Mouse (Mus musculus) stomach, postnatal 0 days (tissue): Measurements from ENCODE around the gene Ntm. TPM values are rescaled to one million over a fixed set of nuclear protein-coding genes. Genes with fewer than 3 reads are reported as not detected.

Experiments used
- ATAC-seq: fragments of 200-750 bp; cut with Nextera tagmentation; 2 replicates; pipeline ENCODE4 v1.8.0; 2017; ENCODE audit not compliant: low FRiP score, low TSS enrichment
- DNase-seq: peaks from one replicate; pipeline ENCODE4 v3.0.0-alpha.2; 2016; ENCODE audit warnings: low spot score
- H3K27ac ChIP-seq: fragments of 300-500 bp; sonication (generic); replicated peaks from 2 replicates; pipeline ENCODE4 v1.5.1; 2014; ENCODE audit warnings: mild to moderate bottlenecking, control low read depth
- H3K27me3 ChIP-seq: fragments of 300-500 bp; sonication (generic); 2 replicates; pipeline ENCODE4 v1.6.1; 2014; ENCODE audit warnings: low read length; ENCODE audit not compliant: control insufficient read depth, insufficient read depth
- H3K36me3 ChIP-seq: fragments of 300-500 bp; sonication (generic); 2 replicates; pipeline ENCODE4 v1.6.1; 2014; ENCODE audit warnings: low read length, mixed read lengths; ENCODE audit not compliant: control insufficient read depth, insufficient read depth
- H3K4me1 ChIP-seq: fragments of 300-500 bp; sonication (generic); replicated peaks from 2 replicates; pipeline ENCODE4 v1.6.1; 2014; ENCODE audit warnings: antibody characterized with exemption; ENCODE audit not compliant: control insufficient read depth, insufficient read depth
- H3K4me2 ChIP-seq: fragments of 300-500 bp; sonication (generic); replicated peaks from 2 replicates; pipeline ENCODE4 v1.6.1; 2014; ENCODE audit warnings: low read depth, mild to moderate bottlenecking, control low read depth, moderate library complexity
- H3K4me3 ChIP-seq: fragments of 300-500 bp; sonication (generic); 2 replicates; pipeline ENCODE4 v1.5.1; 2014; ENCODE audit warnings: low read depth, low read length, control low read depth
- H3K9ac ChIP-seq: fragments of 300-500 bp; sonication (generic); 2 replicates; pipeline ENCODE4 v1.6.1; 2014; ENCODE audit warnings: mild to moderate bottlenecking, low read length, control low read depth, mixed read lengths
- H3K9me3 ChIP-seq: fragments of 300-500 bp; sonication (generic); 2 replicates; pipeline ENCODE4 v1.6.1; 2016; ENCODE audit warnings: low read length; ENCODE audit not compliant: control insufficient read depth
- CTCF ChIP-seq: IDR thresholded peaks from 2 replicates; pipeline ENCODE4 v1.5.1; 2016; ENCODE audit warnings: antibody characterized with exemption, low read depth, mild to moderate bottlenecking, moderate library complexity
- EP300 ChIP-seq: optimal IDR thresholded peaks from 2 replicates; pipeline ENCODE3; 2016; ENCODE audit warnings: antibody characterized with exemption
- WGBS: fragments of 180-500 bp; shearing (Covaris S2); extraction: QIAGEN DNeasy Blood & Tissue Kit; methylation state at CpG from one replicate; pipeline ENCODE4 v1.1.7; 2014; 5-methylcytosine and 5-hydroxymethylcytosine counted together
- polyA plus RNA-seq: library from polyadenylated mRNA; unstranded; fragments of >200 nt; fragmentation: Nextera tagmentation; extraction: Ambion mirVana; gene quantifications from 2 replicates; pipeline ENCODE4 v1.2.1, GENCODE M21; 2015

The Ntm gene
- polyA plus RNA-seq, 1 experiment from 2014 or later: 5.9 TPM

DNA sequence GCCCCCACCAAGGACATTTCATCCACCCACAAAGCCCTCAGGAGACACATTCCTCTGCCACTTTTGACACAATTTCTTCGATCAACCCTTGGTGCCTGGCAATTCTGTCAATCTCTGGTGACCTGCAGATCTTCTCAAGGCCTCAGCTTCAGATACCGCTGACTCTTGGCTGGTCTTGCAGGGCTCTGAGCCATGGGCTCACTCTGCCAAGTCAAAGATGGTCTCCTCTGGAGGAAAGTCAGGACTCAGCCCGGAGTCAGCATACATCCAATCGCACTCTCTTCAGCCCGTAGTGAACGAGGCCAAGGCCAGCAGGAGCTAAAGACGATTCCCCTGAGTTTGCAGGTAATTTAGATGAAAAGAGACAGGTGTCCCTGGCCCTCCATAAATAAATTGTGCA, 299.7 kb downstream of the Ntm start:
- Histone ChIP-seq H3K27me3 (no peaks in the 10 kb centered on the region), H3K36me3 (no peaks in the 10 kb centered on the region), H3K27ac (no peak overlapping the region), H3K9ac (no peak overlapping the region), H3K4me2 (no peak overlapping the region), H3K4me3 (no peak overlapping the region), H3K9me3 (no peaks in the 10 kb centered on the region), H3K4me1 (no peaks in the 10 kb centered on the region)
- 77% methylated on average over 7 of the region's 7 CpGs for WGBS
- ATAC-seq (no peak), DNase-seq (no peak)
- TF ChIP-seq EP300 (no peak), CTCF (no peak)

GRCm38 (mm10) chr9:29661468-29662145, 301.3 kb downstream of the Ntm start:
- no peak overlapping the region for H3K4me3 ChIP-seq
- DNase-seq (peak; percentile 48), ATAC-seq (no peak)
- H3K9me3 ChIP-seq: no peaks in the 10 kb centered on the region
- WGBS: 13% methylated on average over 3 of the region's 3 CpGs
- no peak overlapping the region for H3K9ac ChIP-seq
- H3K27me3 ChIP-seq: no peaks in the 10 kb centered on the region
- no peak overlapping the region for H3K27ac ChIP-seq
- TF ChIP-seq CTCF: peak; percentile 94
- no peak for TF ChIP-seq EP300
- no peaks in the 10 kb centered on the region for H3K36me3 ChIP-seq
- H3K4me2 ChIP-seq: no peak overlapping the region
- no peaks in the 10 kb centered on the region for H3K4me1 ChIP-seq

GRCm38 (mm10) chr9:29660059-29660613, 302.8 kb downstream of the Ntm start:
- Histone ChIP-seq H3K9ac (no peak overlapping the region), H3K4me2 (no peak overlapping the region), H3K4me3 (no peak overlapping the region), H3K4me1 (no peaks in the 10 kb centered on the region), H3K27ac (no peak overlapping the region), H3K27me3 (no peaks in the 10 kb centered on the region), H3K36me3 (no peaks in the 10 kb centered on the region), H3K9me3 (no peaks in the 10 kb centered on the region)
- 45% methylated on average over 3 of the region's 3 CpGs for WGBS
- TF ChIP-seq CTCF: no peak
- TF ChIP-seq EP300: no peak
- DNase-seq (no peak), ATAC-seq (no peak)

DNA sequence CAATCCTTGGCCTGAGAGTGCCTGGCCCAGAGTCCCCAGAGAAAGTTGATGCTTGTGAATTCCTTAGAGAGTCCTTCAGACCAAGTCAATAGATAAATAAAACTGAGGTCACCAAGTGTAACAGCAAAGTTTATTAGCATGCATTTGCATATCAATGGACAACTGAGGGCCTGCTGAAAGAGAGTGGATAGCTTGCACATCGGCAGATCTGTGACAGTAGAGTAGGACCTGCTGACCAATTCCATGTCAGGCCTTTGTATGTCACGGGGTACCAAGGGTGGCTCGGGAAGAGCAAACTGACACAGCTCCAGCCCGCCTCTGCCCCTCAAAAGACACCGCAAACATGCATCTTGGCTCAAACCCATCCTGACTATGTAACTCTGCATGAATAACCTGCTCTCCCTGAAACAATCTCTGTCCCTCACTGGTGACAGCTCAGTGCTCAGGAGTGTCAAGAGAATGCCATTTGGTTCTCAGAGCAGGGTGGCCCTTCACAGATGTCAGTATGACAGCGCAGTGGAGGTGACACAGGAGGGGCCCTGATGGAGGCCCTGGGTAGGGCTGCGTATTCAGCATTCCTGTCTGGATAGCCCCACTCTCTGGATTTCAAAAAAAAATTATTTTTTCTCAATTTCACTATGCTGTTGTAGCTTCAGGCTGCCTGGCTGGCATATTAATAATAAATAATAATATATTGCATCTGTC, 305.0 kb downstream of the Ntm start:
- TF ChIP-seq CTCF: no peak
- TF ChIP-seq EP300: no peak
- Histone ChIP-seq H3K9ac (no peak overlapping the region), H3K4me3 (no peak overlapping the region), H3K27ac (no peak overlapping the region), H3K9me3 (no peaks in the 10 kb centered on the region), H3K4me1 (no peaks in the 10 kb centered on the region), H3K27me3 (no peaks in the 10 kb centered on the region), H3K36me3 (no peaks in the 10 kb centered on the region), H3K4me2 (no peak overlapping the region)
- no peak for ATAC-seq
- 78% methylated on average over 7 of the region's 7 CpGs for WGBS
- no peak for DNase-seq

DNA sequence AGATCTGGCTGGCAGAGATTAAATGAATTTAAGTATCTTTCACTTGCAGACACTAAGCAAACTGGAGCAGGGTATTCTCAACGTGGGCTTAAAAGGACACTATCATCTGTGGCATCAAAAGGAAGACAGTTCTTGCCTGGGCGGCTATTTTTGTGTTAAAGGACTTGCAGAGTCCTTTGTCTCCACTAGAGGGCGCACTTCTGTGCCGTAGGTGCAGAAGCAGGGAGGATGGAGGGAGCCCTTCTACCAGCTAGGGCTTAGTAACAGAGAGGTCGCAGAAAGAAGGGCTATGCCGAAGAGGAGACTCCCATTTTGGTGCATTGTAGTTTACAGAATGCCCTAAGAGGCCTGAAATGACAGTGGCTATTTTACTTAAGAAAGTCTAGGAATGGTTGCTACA, 308.1 kb downstream of the Ntm start:
- WGBS: 20% methylated on average over 6 of the region's 6 CpGs
- ATAC-seq: no peak
- H3K9me3 ChIP-seq: no peaks in the 10 kb centered on the region
- H3K27me3 ChIP-seq: no peaks in the 10 kb centered on the region
- TF ChIP-seq CTCF (peak; percentile 92), EP300 (no peak)
- H3K4me1 ChIP-seq: no peaks in the 10 kb centered on the region
- no peak overlapping the region for H3K4me3 ChIP-seq
- no peak overlapping the region for H3K27ac ChIP-seq
- no peaks in the 10 kb centered on the region for H3K36me3 ChIP-seq
- H3K9ac ChIP-seq: no peak overlapping the region
- no peak overlapping the region for H3K4me2 ChIP-seq
- peak; percentile 23 for DNase-seq

- Histone ChIP-seq H3K36me3 (no peaks in the 10 kb centered on the region), H3K27ac (no peak overlapping the region), H3K4me2 (no peak overlapping the region), H3K9ac (no peak overlapping the region), H3K4me1 (no peaks in the 10 kb centered on the region), H3K27me3 (no peaks in the 10 kb centered on the region), H3K4me3 (no peak overlapping the region), H3K9me3 (no peaks in the 10 kb centered on the region)
- ATAC-seq (no peak), DNase-seq (no peak)
- no peak for TF ChIP-seq EP300
- TF ChIP-seq CTCF: no peak
- 59% methylated on average over 14 of the region's 14 CpGs for WGBS
Observed at GRCm38 (mm10) chr9:29653678-29654235, 309.2 kb downstream of the Ntm start.
